Mouse (Mus musculus) CH12.LX (cell line): ENCODE measurements around the gene Fam222a.

Experiments
- BHLHE40 ChIP-seq: IDR thresholded peaks from 2 replicates; pipeline ENCODE4 v1.6.1; 2011; ENCODE audit warnings: mild to moderate bottlenecking, low read depth, low read length, improper control_type of control experiment
- CTCF ChIP-seq, 2 experiments: IDR thresholded peaks in 1 of 2; conservative IDR thresholded peaks in 1 of 2; 2 replicates each; pipeline ENCODE4 v1.5.1; 2011 to 2012; ENCODE audit warnings: low read depth in 2 of 2, low read length in 2 of 2, improper control_type of control experiment in 1 of 2, inconsistent platforms in 1 of 2, mild to moderate bottlenecking in 1 of 2, moderate library complexity in 1 of 2
- E2F4 ChIP-seq: IDR thresholded peaks from 2 replicates; pipeline ENCODE4 v1.6.1; 2011; ENCODE audit warnings: low read depth, low read length, improper control_type of control experiment; ENCODE audit not compliant: insufficient replicate concordance
- EP300 ChIP-seq: IDR thresholded peaks from 2 replicates; pipeline ENCODE4 v1.6.1; 2011; ENCODE audit warnings: low read length, improper control_type of control experiment
- GABPA ChIP-seq: IDR thresholded peaks from 2 replicates; pipeline ENCODE4 v1.6.1; 2012; ENCODE audit warnings: low read depth, low read length, improper control_type of control experiment, inconsistent platforms; ENCODE audit not compliant: insufficient replicate concordance
- MAFK ChIP-seq: IDR thresholded peaks from 2 replicates; pipeline ENCODE4 v1.6.1; 2011; ENCODE audit warnings: low read length, improper control_type of control experiment; ENCODE audit not compliant: insufficient replicate concordance
- MAX ChIP-seq: IDR thresholded peaks from 2 replicates; pipeline ENCODE4 v1.6.1; 2011; ENCODE audit warnings: low read length, improper control_type of control experiment
- POLR2A ChIP-seq: IDR thresholded peaks from 2 replicates; pipeline ENCODE4 v1.6.1; 2011; ENCODE audit warnings: low read depth, mild to moderate bottlenecking, improper control_type of control experiment, low read length
- USF1 ChIP-seq: IDR thresholded peaks from 2 replicates; pipeline ENCODE4 v1.6.1; 2014; ENCODE audit warnings: low read depth, mild to moderate bottlenecking, inconsistent platforms, low read length, improper control_type of control experiment
- ZC3H11A ChIP-seq: IDR thresholded peaks from 2 replicates; pipeline ENCODE4 v1.6.1; 2012; ENCODE audit warnings: low read depth, mild to moderate bottlenecking, inconsistent platforms, low read length, improper control_type of control experiment
- ZKSCAN1 ChIP-seq: IDR thresholded peaks from 2 replicates; pipeline ENCODE4 v1.6.1; 2012; ENCODE audit warnings: low read depth, inconsistent platforms, low read length, improper control_type of control experiment, borderline replicate concordance

DNA sequence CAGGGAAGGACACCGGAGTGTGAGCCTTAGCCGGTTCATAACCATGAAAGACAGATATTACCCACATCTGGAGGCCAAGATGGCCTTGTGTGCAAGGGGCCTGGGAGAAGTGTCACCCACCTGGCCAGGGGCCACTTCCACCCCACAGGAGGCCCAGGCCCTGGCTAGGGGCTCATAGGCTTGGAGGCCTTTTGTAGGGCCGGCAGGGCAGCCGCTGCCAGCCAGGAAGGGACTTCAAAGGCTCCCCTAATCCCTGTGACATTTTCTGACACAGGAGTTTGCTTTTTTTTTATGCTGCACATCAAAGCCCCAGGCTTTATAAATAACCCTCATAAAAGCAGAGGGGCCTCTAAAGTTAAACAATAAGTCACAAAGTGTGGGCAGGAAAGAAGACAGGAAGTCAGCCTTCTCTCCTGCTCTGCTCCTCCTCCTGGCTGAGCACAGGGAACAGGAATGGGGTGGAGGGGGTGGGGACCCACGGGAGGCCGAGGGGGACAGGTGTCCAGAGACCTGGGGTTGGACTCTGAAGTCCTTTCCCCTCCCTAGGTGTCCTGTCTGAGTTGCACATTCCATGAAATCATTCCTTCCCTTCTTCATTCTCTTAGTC is 16.8 kb upstream of the Fam222a start:
- TF ChIP-seq MAX (no peak), POLR2A (no peak), E2F4 (no peak), USF1 (no peak), GABPA (no peak), CTCF (conservative IDR thresholded peaks at IDR 0.05 in 1 of 2, IDR thresholded peaks at IDR 0.05 in 1 of 2; ENCODE audit: low read depth in 2 of 2, low read length in 2 of 2) (no peak), EP300 (no peak), ZKSCAN1 (no peak), MAFK (no peak), ZC3H11A (no peak), BHLHE40 (no peak)
